Mouse (Mus musculus): Measurements from ENCODE around the gene Arg1. TPM values are rescaled to one million over a fixed set of nuclear protein-coding genes. Genes with fewer than 3 reads are reported as not detected.
A peak's percentile ranks its signal among the peaks of the same experiment; 100 is the strongest.

Gene Arg1
- polyA plus RNA-seq, 1 experiment from 2014 or later: 5.0 TPM

- WGBS: 83% methylated on average over 8 of the region's 8 CpGs
- no peak for ATAC-seq
- H3K9ac ChIP-seq: no peak overlapping the region
These were observed 24.3 kb upstream of the Arg1 start for GRCm38 (mm10) chr10:24951575-24951974.

GRCm38 (mm10) chr10:24950223-24950622 is 22.9 kb upstream of the Arg1 start:
- Histone ChIP-seq H3K9ac (no peak overlapping the region), H3K4me1 (replicated peaks) (0 out of 2 replicates have a peak, but pooled peaks cover 2% of the 10 kb centered on the region), H3K27me3 (replicated peaks) (no peaks in the 10 kb centered on the region), H3K4me2 (replicated peaks) (no peak overlapping the region), H3K36me3 (no peaks in the 10 kb centered on the region), H3K9me3 (no peaks in the 10 kb centered on the region), H3K4me3 (replicated peaks) (no peak overlapping the region), H3K27ac (no peak overlapping the region)
- ATAC-seq: no peak
- WGBS: 62% methylated on average over 4 of the region's 4 CpGs

More at GRCm38 (mm10) chr10:24951575-24951974, 24.3 kb upstream of the Arg1 start:
- Histone ChIP-seq H3K4me3 (replicated peaks) (no peak overlapping the region), H3K4me2 (replicated peaks) (no peak overlapping the region), H3K27me3 (replicated peaks) (no peaks in the 10 kb centered on the region), H3K4me1 (replicated peaks) (0 out of 2 replicates have a peak, but pooled peaks cover 2% of the 10 kb centered on the region), H3K36me3 (no peaks in the 10 kb centered on the region), H3K27ac (no peak overlapping the region), H3K9me3 (no peaks in the 10 kb centered on the region)

- ATAC-seq: no peak
- Histone ChIP-seq H3K9me3 (no peaks in the 10 kb centered on the region), H3K27me3 (replicated peaks) (no peaks in the 10 kb centered on the region), H3K4me2 (replicated peaks) (no peak overlapping the region), H3K4me3 (replicated peaks) (no peak overlapping the region), H3K27ac (no peak overlapping the region), H3K9ac (no peak overlapping the region), H3K36me3 (no peaks in the 10 kb centered on the region), H3K4me1 (replicated peaks) (0 out of 2 replicates have a peak, but pooled peaks cover 2% of the 10 kb centered on the region)
- 39% methylated on average over 8 of the region's 8 CpGs for WGBS
These were observed 21.0 kb upstream of the Arg1 start for GRCm38 (mm10) chr10:24948278-24948677.

GRCm38 (mm10) chr10:24947871-24948270 is 20.6 kb upstream of the Arg1 start:
- ATAC-seq: no peak
- 64% methylated on average over 3 of the region's 3 CpGs for WGBS
- Histone ChIP-seq H3K9me3 (no peaks in the 10 kb centered on the region), H3K4me3 (replicated peaks) (no peak overlapping the region), H3K27me3 (replicated peaks) (no peaks in the 10 kb centered on the region), H3K9ac (no peak overlapping the region), H3K4me1 (replicated peaks) (0 out of 2 replicates have a peak, but pooled peaks cover 2% of the 10 kb centered on the region), H3K27ac (no peak overlapping the region), H3K36me3 (no peaks in the 10 kb centered on the region), H3K4me2 (replicated peaks) (no peak overlapping the region)

GRCm38 (mm10) chr10:24930143-24930542 is 2.9 kb upstream of the Arg1 start:
- ATAC-seq: no peak
- 70% methylated on average over 6 of the region's 6 CpGs for WGBS

GRCm38 (mm10) chr10:24928072-24928471 is 788 bp upstream of the Arg1 start:
- no peak overlapping the region for H3K4me3 ChIP-seq (replicated peaks)
- H3K27ac ChIP-seq: 0 out of 2 replicates have a peak overlapping the region, but pooled peaks have one; percentile 17
- 4% methylated on average over 12 of the region's 12 CpGs for WGBS
- no peaks in the 10 kb centered on the region for H3K27me3 ChIP-seq (replicated peaks)
- peak; percentile 18; the same call in 1 of the 2 replicates for ATAC-seq
- H3K9ac ChIP-seq: no peak overlapping the region
- no peaks in the 10 kb centered on the region for H3K9me3 ChIP-seq
- peaks cover 4% of the 10 kb centered on the region; the same call in 1 of the 2 replicates for H3K4me1 ChIP-seq (replicated peaks)
- H3K36me3 ChIP-seq: no peaks in the 10 kb centered on the region
- peak overlapping the region; percentile 48 for H3K4me2 ChIP-seq (replicated peaks)

More at GRCm38 (mm10) chr10:24930143-24930542, 2.9 kb upstream of the Arg1 start:
- H3K4me1 ChIP-seq (replicated peaks): peaks cover 4% of the 10 kb centered on the region; the same call in 1 of the 2 replicates
- H3K27me3 ChIP-seq (replicated peaks): no peaks in the 10 kb centered on the region
- no peak overlapping the region for H3K9ac ChIP-seq
- no peaks in the 10 kb centered on the region for H3K9me3 ChIP-seq
- H3K36me3 ChIP-seq: no peaks in the 10 kb centered on the region
- H3K4me2 ChIP-seq (replicated peaks): no peak overlapping the region
- H3K4me3 ChIP-seq (replicated peaks): no peak overlapping the region
- H3K27ac ChIP-seq: no peak overlapping the region

- ATAC-seq: no peak
- Histone ChIP-seq H3K27me3 (replicated peaks) (no peaks in the 10 kb centered on the region), H3K4me1 (replicated peaks) (peaks cover 4% of the 10 kb centered on the region; the same call in 1 of the 2 replicates), H3K4me2 (replicated peaks) (no peak overlapping the region), H3K9ac (no peak overlapping the region), H3K9me3 (no peaks in the 10 kb centered on the region), H3K27ac (no peak overlapping the region), H3K4me3 (replicated peaks) (no peak overlapping the region), H3K36me3 (no peaks in the 10 kb centered on the region)
- 27% methylated on average over 10 of the region's 10 CpGs for WGBS
These were observed 904 bp downstream of the Arg1 start for GRCm38 (mm10) chr10:24926380-24926779.

- WGBS: 81% methylated on average over 3 of the region's 3 CpGs
- H3K4me3 ChIP-seq (replicated peaks): no peak overlapping the region
- H3K36me3 ChIP-seq: no peaks in the 10 kb centered on the region
- H3K9ac ChIP-seq: no peak overlapping the region
- H3K9me3 ChIP-seq: no peaks in the 10 kb centered on the region
- no peak overlapping the region for H3K4me2 ChIP-seq (replicated peaks)
- no peaks in the 10 kb centered on the region for H3K27me3 ChIP-seq (replicated peaks)
- ATAC-seq: no peak
- H3K4me1 ChIP-seq (replicated peaks): peaks cover 4% of the 10 kb centered on the region; the same call in 1 of the 2 replicates
- H3K27ac ChIP-seq: no peak overlapping the region
These were observed 3.0 kb downstream of the Arg1 start for GRCm38 (mm10) chr10:24924296-24924695.

GRCm38 (mm10) chr10:24922977-24923376 is 4.3 kb downstream of the Arg1 start:
- no peak for ATAC-seq
- Histone ChIP-seq H3K4me3 (replicated peaks) (no peak overlapping the region), H3K27me3 (replicated peaks) (no peaks in the 10 kb centered on the region), H3K9ac (no peak overlapping the region), H3K4me2 (replicated peaks) (no peak overlapping the region), H3K9me3 (no peaks in the 10 kb centered on the region), H3K27ac (no peak overlapping the region), H3K4me1 (replicated peaks) (peaks cover under 1% of the 10 kb centered on the region; the same call in 1 of the 2 replicates), H3K36me3 (no peaks in the 10 kb centered on the region)
- 70% methylated on average over 4 of the region's 4 CpGs for WGBS

GRCm38 (mm10) chr10:24915486-24915885 is 11.8 kb downstream of the Arg1 start:
- ATAC-seq: no peak
- H3K36me3 ChIP-seq: peaks cover 7% of the 10 kb centered on the region
- no peaks in the 10 kb centered on the region for H3K27me3 ChIP-seq (replicated peaks)
- H3K4me3 ChIP-seq (replicated peaks): no peak overlapping the region
- H3K4me1 ChIP-seq (replicated peaks): no peaks in the 10 kb centered on the region
- H3K4me2 ChIP-seq (replicated peaks): no peak overlapping the region
- no peak overlapping the region for H3K9ac ChIP-seq
- H3K27ac ChIP-seq: no peak overlapping the region
- no peaks in the 10 kb centered on the region for H3K9me3 ChIP-seq
- whole genome bisulfite sequencing: 90% methylated on average over 6 of the region's 6 CpGs

- Histone ChIP-seq H3K9ac (no peak overlapping the region), H3K4me2 (replicated peaks) (no peak overlapping the region), H3K4me3 (replicated peaks) (no peak overlapping the region), H3K4me1 (replicated peaks) (no peaks in the 10 kb centered on the region), H3K36me3 (peaks cover 29% of the 10 kb centered on the region), H3K27ac (no peak overlapping the region), H3K27me3 (replicated peaks) (no peaks in the 10 kb centered on the region), H3K9me3 (no peaks in the 10 kb centered on the region)
- WGBS: 94% methylated on average over 14 of the region's 14 CpGs
- no peak for ATAC-seq
These were observed 14.7 kb downstream of the Arg1 start for GRCm38 (mm10) chr10:24912576-24912975.

- WGBS: 83% methylated on average over 8 of the region's 8 CpGs
- H3K4me1 ChIP-seq (replicated peaks): no peaks in the 10 kb centered on the region
- H3K27ac ChIP-seq: no peak overlapping the region
- H3K9me3 ChIP-seq: no peaks in the 10 kb centered on the region
- ATAC-seq: no peak
- H3K9ac ChIP-seq: no peak overlapping the region
- H3K4me2 ChIP-seq (replicated peaks): no peak overlapping the region
- H3K36me3 ChIP-seq: peaks cover 35% of the 10 kb centered on the region
- no peaks in the 10 kb centered on the region for H3K27me3 ChIP-seq (replicated peaks)
- no peak overlapping the region for H3K4me3 ChIP-seq (replicated peaks)
These were observed 16.1 kb downstream of the Arg1 start for GRCm38 (mm10) chr10:24911199-24911598.

GRCm38 (mm10) chr10:24905627-24906026 is 21.7 kb downstream of the Arg1 start:
- Histone ChIP-seq H3K9me3 (no peaks in the 10 kb centered on the region), H3K27me3 (replicated peaks) (no peaks in the 10 kb centered on the region), H3K4me2 (replicated peaks) (no peak overlapping the region), H3K4me1 (replicated peaks) (no peaks in the 10 kb centered on the region), H3K4me3 (replicated peaks) (no peak overlapping the region), H3K27ac (no peak overlapping the region), H3K9ac (no peak overlapping the region), H3K36me3 (peaks cover 42% of the 10 kb centered on the region)
- WGBS: 82% methylated on average over 10 of the region's 10 CpGs
- no peak; the same call in 1 of the 2 replicates for ATAC-seq

All from intestine, embryonic 15.5 days (tissue).